Mouse (Mus musculus): ENCODE data around the gene Wnt10a.

DNA sequence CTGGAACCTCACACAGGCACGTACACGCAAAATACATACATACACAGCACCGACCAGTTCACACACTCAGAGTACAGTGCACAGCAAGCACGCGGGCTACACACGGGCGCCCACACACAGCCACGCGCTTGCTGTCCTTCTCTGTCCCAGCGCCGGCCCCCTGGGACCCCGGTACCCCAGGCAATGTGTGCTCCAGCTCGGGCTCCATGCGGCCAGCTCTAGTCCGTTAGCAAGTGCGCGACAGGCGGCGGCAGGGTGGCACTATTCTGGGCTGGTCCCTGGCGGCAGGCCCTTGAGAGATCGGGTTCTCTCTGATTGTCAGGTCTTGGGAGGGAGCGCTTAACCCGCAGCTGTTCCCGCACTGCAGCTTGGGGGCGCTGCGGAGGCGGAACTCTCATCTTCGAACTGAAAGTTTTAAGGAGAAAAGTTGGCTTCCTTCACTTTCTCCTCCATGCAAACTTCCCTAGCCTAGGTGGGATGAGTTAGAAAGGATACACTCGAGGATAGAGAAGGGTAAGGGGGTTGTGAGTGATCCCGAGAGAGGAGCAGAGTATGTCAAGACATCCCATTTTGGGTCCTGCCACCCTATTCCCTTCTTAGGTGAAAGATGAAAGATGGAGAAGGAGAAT lies 42.6 kb upstream of the Wnt10a start, which contains the start of gene Prkag3:
- TF ChIP-seq CTCF (IDR thresholded peaks at IDR 0.05; ENCODE audit: low read depth) (peak; percentile 60), EP300 (IDR thresholded peaks at IDR 0.05; ENCODE audit: low read depth) (no peak)
